Mouse (Mus musculus) CH12.LX (cell line): ENCODE data around the gene Acot7. TPM values are rescaled to one million over a fixed set of nuclear protein-coding genes. Genes with fewer than 3 reads are reported as not detected.

Source experiments
- DNase-seq: peaks from one replicate; pipeline ENCODE4 v3.0.0-alpha.2; 2013; ENCODE audit errors: extremely low read depth
- H3K27ac ChIP-seq: 2 replicates; pipeline ENCODE4 v1.5.1; 2012; ENCODE audit warnings: low read depth, mild to moderate bottlenecking, control low read depth, moderate library complexity; ENCODE audit not compliant: insufficient read depth
- H3K27me3 ChIP-seq: replicated peaks from 2 replicates; pipeline ENCODE3; 2012; ENCODE audit warnings: inconsistent platforms
- H3K36me3 ChIP-seq, 2 experiments: replicated peaks in 1 of 2; 2 replicates each; pipeline versions ENCODE3 to v1.6.1; 2012; ENCODE audit warnings: inconsistent platforms in 1 of 2, low read length in 1 of 2, mild to moderate bottlenecking in 1 of 2, mixed read lengths in 1 of 2, moderate library complexity in 1 of 2; ENCODE audit not compliant: control insufficient read depth in 1 of 2, insufficient read depth in 1 of 2
- H3K4me1 ChIP-seq, 2 experiments: 2 replicates each; pipeline ENCODE4 v1.6.1; 2012; ENCODE audit warnings: inconsistent platforms in 1 of 2, moderate library complexity in 1 of 2; ENCODE audit not compliant: insufficient read depth in 2 of 2, control insufficient read depth in 1 of 2
- H3K4me2 ChIP-seq: 2 replicates; pipeline ENCODE4 v1.6.1; 2012; ENCODE audit warnings: low read depth, mild to moderate bottlenecking, control low read depth; ENCODE audit not compliant: poor library complexity, insufficient read depth, severe bottlenecking
- H3K4me3 ChIP-seq, 3 experiments: fragments of 150-350 bp in 1 of 3; sonication (generic) in 1 of 3; replicated peaks in 1 of 3; 2 replicates each; pipeline versions ENCODE3 to v1.5.1; 2011 to 2012; ENCODE audit warnings: low read depth in 2 of 3, low read length in 2 of 3, mild to moderate bottlenecking in 2 of 3, moderate library complexity in 2 of 3, control low read depth in 1 of 3, improper control_type of control experiment in 1 of 3, inconsistent platforms in 1 of 3, mixed read lengths in 1 of 3; ENCODE audit not compliant: poor library complexity in 1 of 3
- H3K79me2 ChIP-seq: replicated peaks from 2 replicates; pipeline ENCODE4 v1.6.1; 2012; ENCODE audit warnings: mild to moderate bottlenecking, moderate library complexity; ENCODE audit not compliant: control insufficient read depth, poor library complexity, insufficient read depth, severe bottlenecking; ENCODE audit errors: extremely low read depth
- H3K9ac ChIP-seq: 2 replicates; pipeline ENCODE4 v1.6.1; 2012; ENCODE audit warnings: low read depth, mild to moderate bottlenecking, control low read depth, moderate library complexity; ENCODE audit not compliant: insufficient read depth
- H3K9me3 ChIP-seq: replicated peaks from 2 replicates; pipeline ENCODE3; 2012; ENCODE audit warnings: low read length, inconsistent platforms, mixed read lengths
- BHLHE40 ChIP-seq: IDR thresholded peaks from 2 replicates; pipeline ENCODE4 v1.6.1; 2011; ENCODE audit warnings: mild to moderate bottlenecking, low read depth, low read length, improper control_type of control experiment
- CHD1 ChIP-seq: IDR thresholded peaks from 2 replicates; pipeline ENCODE4 v1.6.1; 2012; ENCODE audit warnings: low read depth, low read length, improper control_type of control experiment, inconsistent platforms
- E2F4 ChIP-seq: IDR thresholded peaks from 2 replicates; pipeline ENCODE4 v1.6.1; 2011; ENCODE audit warnings: low read depth, low read length, improper control_type of control experiment; ENCODE audit not compliant: insufficient replicate concordance
- ELF1 ChIP-seq: IDR thresholded peaks from 2 replicates; pipeline ENCODE4 v1.6.1; 2014; ENCODE audit warnings: low read depth, mild to moderate bottlenecking, inconsistent platforms, low read length, improper control_type of control experiment
- ETS1 ChIP-seq: conservative IDR thresholded peaks from 2 replicates; pipeline ENCODE4 v1.6.1; 2012; ENCODE audit warnings: low read depth, mild to moderate bottlenecking, inconsistent platforms, low read length, improper control_type of control experiment, moderate library complexity
- MAFK ChIP-seq: IDR thresholded peaks from 2 replicates; pipeline ENCODE4 v1.6.1; 2011; ENCODE audit warnings: low read length, improper control_type of control experiment; ENCODE audit not compliant: insufficient replicate concordance
- MAX ChIP-seq: IDR thresholded peaks from 2 replicates; pipeline ENCODE4 v1.6.1; 2011; ENCODE audit warnings: low read length, improper control_type of control experiment
- MYC ChIP-seq: IDR thresholded peaks from 2 replicates; pipeline ENCODE4 v1.6.1; 2011; ENCODE audit warnings: low read depth, mild to moderate bottlenecking, improper control_type of control experiment, low read length
- PAX5 ChIP-seq: IDR thresholded peaks from 2 replicates; pipeline ENCODE4 v1.6.1; 2012; ENCODE audit warnings: low read length, inconsistent platforms, mixed read lengths
- SMC3 ChIP-seq: IDR thresholded peaks from 2 replicates; pipeline ENCODE4 v1.6.1; 2011; ENCODE audit warnings: low read depth, low read length, improper control_type of control experiment
- UBTF ChIP-seq: IDR thresholded peaks from 2 replicates; pipeline ENCODE4 v1.6.1; 2012; ENCODE audit warnings: low read depth, mild to moderate bottlenecking, inconsistent platforms, low read length, improper control_type of control experiment, moderate library complexity
- ZC3H11A ChIP-seq: IDR thresholded peaks from 2 replicates; pipeline ENCODE4 v1.6.1; 2012; ENCODE audit warnings: low read depth, mild to moderate bottlenecking, inconsistent platforms, low read length, improper control_type of control experiment
- ZKSCAN1 ChIP-seq: IDR thresholded peaks from 2 replicates; pipeline ENCODE4 v1.6.1; 2012; ENCODE audit warnings: low read depth, inconsistent platforms, low read length, improper control_type of control experiment, borderline replicate concordance
- ZNF384 ChIP-seq: IDR thresholded peaks from 2 replicates; pipeline ENCODE4 v1.6.1; 2012; ENCODE audit warnings: low read depth, low read length, improper control_type of control experiment, inconsistent platforms
- dilution Hi-C: fragments of 300-500 bp; cut with MboI; formaldehyde crosslinking; loops from 2 replicates; pipeline ENCODE4 v1.14.3; 2020; ENCODE audit warnings: low sequenced_read_pairs; ENCODE audit not compliant: extremely low pct_unique_long_range_greater_than_20kb, extremely low pct_ligation_motif_present
- in situ Hi-C: fragments of 300-500 bp; cut with MboI; formaldehyde crosslinking; loops from 3 replicates; pipeline ENCODE4 v1.14.3; 2019; ENCODE audit warnings: low sequenced_read_pairs, low pct_ligation_motif_present, low pct_unique_long_range_greater_than_20kb, mixed read lengths
- polyA plus RNA-seq: library from polyadenylated mRNA; unstranded; fragments of >175 nt; gene quantifications from 2 replicates; pipeline ENCODE4 v1.2.1, GENCODE M21; 2012; ENCODE audit warnings: low read depth; ENCODE audit not compliant: insufficient read length
- total RNA-seq, 2 experiments: library from RNA; depleted of rRNA; stranded (reverse); fragments of 300-350 nt in 1 of 2; fragments of >200 nt in 1 of 2; gene quantifications; 2 replicates each; pipeline ENCODE4 v1.2.3; 2012 to 2014

The Acot7 gene
- total and polyA plus RNA-seq, 3 experiments = 29.0 to 71.1 (median 61.6) TPM

- Histone ChIP-seq H3K27me3 (peaks cover 90% of the 10 kb centered on the region), H3K36me3 (no peaks in the 10 kb centered on the region), H3K4me3 (no peak overlapping the region), H3K9me3 (peaks cover 27% of the 10 kb centered on the region), H3K4me1 (peaks cover 9 to 10% of the 10 kb centered on the region in 2 experiments), H3K4me2 (no peak overlapping the region), H3K27ac (no peak overlapping the region), H3K9ac (no peak overlapping the region), H3K79me2 (no peaks in the 10 kb centered on the region)
- dilution Hi-C loops (no loop called here), in situ Hi-C loops (no loop called here)
- TF ChIP-seq BHLHE40 (peak; percentile 17; the same call in 1 of the 2 replicates), PAX5 (no peak)
- DNase-seq = no peak
These were observed 45.8 kb upstream of the Acot7 start for GRCm38 (mm10) chr4:152131809-152132771.

GRCm38 (mm10) chr4:152132772-152133169 lies 45.2 kb upstream of the Acot7 start:
- in situ Hi-C loops = no loop called here
- H3K9me3 ChIP-seq = peaks cover 25% of the 10 kb centered on the region
- H3K4me3 ChIP-seq = no peak overlapping the region
- H3K4me1 ChIP-seq = peaks cover 9 to 10% of the 10 kb centered on the region in 2 experiments
- H3K79me2 ChIP-seq = no peaks in the 10 kb centered on the region
- H3K27me3 ChIP-seq = peaks cover 87% of the 10 kb centered on the region
- H3K27ac ChIP-seq = no peak overlapping the region
- H3K9ac ChIP-seq = no peak overlapping the region
- no peak overlapping the region for H3K4me2 ChIP-seq
- H3K36me3 ChIP-seq = no peaks in the 10 kb centered on the region
- dilution Hi-C loops = no loop called here
- TF ChIP-seq ZKSCAN1 = no peak
- TF ChIP-seq UBTF = no peak
- no peak for TF ChIP-seq ZC3H11A
- no peak for TF ChIP-seq ETS1
- TF ChIP-seq ZNF384 = no peak
- no peak for TF ChIP-seq MYC
- DNase-seq = no peak

GRCm38 (mm10) chr4:152133213-152133612 lies 44.7 kb upstream of the Acot7 start:
- no peak overlapping the region for H3K9ac ChIP-seq
- TF ChIP-seq MAFK (no peak), E2F4 (no peak), ELF1 (no peak), MAX (no peak), ZKSCAN1 (no peak), SMC3 (no peak), CHD1 (no peak)
- H3K79me2 ChIP-seq = no peaks in the 10 kb centered on the region
- no peak overlapping the region for H3K27ac ChIP-seq
- in situ Hi-C loops (no loop called here), dilution Hi-C loops (no loop called here)
- H3K36me3 ChIP-seq = no peaks in the 10 kb centered on the region
- H3K9me3 ChIP-seq = peaks cover 20% of the 10 kb centered on the region
- H3K4me3 ChIP-seq = no peak overlapping the region
- peaks cover 11 to 12% of the 10 kb centered on the region in 2 experiments for H3K4me1 ChIP-seq
- H3K27me3 ChIP-seq = peaks cover 83% of the 10 kb centered on the region
- DNase-seq = no peak
- H3K4me2 ChIP-seq = no peak overlapping the region
